Mouse (Mus musculus): ENCODE measurements at regions not wholly inside any gene's neighbourhood (a gene's known extent, or its start where the extent isn't known, plus 50 kb on each side); places are given as distances from the start of the nearest gene placed in this dataset.
"Not testable (repeated sequence)": the region's sequence is repeated elsewhere in the genome, so short reads cannot be mapped to it uniquely, and the experiment has no call there.

DNA sequence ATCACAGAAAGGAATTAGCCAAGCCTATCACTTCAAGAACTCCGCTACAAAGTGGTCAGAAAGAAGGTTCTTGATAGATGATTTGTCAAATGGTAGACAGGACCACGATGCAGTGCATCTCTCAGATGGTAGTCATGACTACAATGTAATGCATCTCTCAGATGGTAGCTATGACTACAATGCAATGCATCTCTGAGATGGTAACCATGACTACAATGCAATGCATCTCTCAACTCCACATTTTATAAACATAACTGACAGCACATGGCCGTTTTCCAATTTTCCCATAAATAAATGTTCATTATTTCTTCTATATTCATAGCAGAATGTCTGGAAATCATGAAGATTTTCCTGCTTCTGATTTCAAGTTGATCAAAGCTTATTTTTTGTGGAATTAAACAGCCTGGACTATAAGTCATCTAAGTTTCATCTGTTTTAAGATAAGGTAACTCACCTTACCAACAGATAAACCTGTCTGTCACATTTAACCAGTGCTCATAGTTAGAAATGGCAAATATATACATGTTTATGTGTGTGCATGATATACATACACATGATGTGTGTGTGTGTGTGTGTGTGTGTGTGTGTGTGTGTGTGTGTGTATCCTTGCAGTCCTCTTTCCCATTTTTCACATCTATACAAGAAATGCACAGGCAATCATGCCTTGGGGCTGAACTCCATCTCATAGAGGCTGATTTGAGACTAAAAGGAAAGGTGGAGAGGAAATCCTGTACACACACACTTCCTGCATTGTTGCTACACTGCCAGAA, 122.4 kb downstream of the Phf3 start:
- no peak for DNase-seq (ENCODE audit: low spot score)

DNA sequence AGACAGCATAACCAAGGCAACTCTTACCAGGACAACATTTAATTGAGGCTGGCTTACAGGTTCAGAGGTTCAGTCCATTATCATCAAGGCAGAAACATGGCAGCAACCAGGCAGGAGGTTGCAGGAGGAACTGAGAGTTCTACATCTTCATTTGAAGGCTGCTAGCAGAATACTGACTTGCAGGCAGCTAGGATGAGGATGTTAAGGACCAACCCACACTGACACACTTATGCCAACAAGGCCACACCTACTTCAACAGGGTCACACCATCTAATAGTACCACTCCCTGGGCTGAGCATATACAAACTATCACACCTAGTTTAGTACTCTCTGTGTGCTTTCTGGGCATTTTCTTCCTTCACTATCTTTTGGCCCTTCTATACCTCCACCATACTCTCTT, 131.8 kb downstream of the Phf3 start:
- no peak for DNase-seq (ENCODE audit: low spot score)

GRCm38 (mm10) chr1:30740831-30741230, 132.9 kb downstream of the Phf3 start:
- peak; percentile 26 for DNase-seq (ENCODE audit: low spot score)

DNA sequence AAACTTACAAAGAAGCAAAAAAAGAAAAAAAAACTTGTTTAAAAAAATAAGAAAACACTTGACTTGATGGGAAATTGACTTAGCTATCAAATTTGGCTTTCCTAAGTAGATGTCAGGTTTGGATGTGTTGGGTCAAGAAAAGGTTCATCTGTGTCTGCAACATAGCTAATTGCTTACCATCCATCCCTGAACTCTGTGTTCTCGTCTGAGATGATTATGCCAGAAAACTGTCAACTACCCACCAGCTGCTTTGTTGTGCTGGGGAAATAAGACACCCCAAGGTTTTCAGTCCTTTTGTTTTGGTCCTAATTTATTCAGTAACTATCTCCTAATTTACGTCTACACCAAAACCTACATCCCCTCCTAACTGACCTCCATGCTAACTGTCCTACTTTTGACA, 152.2 kb downstream of the Phf3 start:
- DNase-seq (ENCODE audit: low spot score): no peak

DNA sequence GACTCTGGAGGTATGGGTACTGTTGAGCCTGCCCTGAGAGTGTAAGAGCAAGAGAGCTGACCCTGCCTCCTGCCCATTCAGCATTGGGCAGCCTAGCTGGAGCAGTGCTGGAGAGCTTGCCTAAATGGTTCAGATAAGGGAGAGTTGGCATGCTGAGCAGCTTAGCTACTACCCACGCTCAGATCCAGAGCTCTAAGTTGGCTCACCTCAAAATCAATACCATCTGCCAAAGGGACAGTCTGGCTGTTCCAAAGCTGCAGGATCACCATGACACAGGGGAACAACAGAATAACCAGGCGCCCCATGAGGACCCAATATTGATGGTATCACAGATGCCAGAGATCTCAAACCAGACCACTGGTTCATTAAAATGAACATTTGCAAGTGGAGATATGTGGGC, 152.9 kb downstream of the Phf3 start:
- DNase-seq (ENCODE audit: low spot score): no peak

GRCm38 (mm10) chr1:30718578-30718977, 155.1 kb downstream of the Phf3 start:
- no peak for DNase-seq (ENCODE audit: low spot score)

DNA sequence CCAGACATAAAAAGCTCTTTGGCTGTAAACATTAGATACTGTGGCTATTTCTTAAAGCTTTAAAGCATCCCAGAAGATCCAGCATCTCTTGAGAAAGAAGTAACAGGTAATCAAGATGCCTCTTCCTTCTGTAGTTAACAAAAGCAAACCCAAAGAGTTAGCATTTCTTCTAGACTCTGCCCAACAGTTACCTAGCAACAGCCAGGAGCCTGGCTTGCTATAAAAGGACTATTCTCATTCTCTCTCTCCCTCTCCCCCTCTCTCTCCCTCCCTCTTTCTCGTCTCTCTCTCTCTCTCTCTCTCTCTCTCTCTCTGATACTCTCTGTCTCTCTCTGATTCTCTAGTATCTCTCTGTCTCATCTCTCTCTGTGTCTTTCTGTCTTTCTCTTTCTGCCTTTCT, 157.4 kb downstream of the Phf3 start:
- DNase-seq (ENCODE audit: low spot score): no peak

- no peak for DNase-seq (ENCODE audit: low spot score)
Measured at GRCm38 (mm10) chr1:30701116-30701515, 172.6 kb downstream of the Phf3 start.

DNA sequence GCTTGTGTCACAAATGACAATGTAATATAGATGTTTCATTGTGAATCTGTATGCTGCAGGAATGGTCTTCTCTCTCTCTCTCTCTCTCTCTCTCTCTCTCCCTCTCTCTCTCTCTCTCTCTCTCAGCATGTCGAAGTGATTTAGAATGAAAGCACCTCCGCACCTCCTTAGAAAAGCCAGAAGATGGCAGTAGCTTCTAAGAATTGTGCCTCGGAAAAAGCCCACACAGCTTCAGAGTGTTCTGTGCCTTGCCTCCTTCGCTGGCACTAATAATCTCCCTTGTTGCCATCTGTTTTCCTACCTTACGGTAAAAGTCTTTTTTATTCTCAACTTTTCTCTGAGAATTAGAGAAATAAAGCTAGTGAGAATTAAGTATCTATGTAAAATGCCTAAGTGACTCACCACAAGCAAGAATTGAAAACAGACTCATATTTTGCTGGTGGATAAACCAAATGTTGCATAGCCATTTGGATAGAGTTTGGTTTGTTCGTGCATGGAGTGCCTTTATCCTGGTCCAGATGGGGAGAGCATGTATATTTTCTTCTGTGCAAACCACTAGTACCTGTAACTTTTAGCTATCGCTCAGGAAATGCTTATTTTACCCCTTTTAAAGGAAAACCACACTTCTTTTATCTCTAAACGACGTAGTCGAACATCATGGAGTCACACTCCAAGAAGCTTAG, 173.2 kb downstream of the Phf3 start:
- DNase-seq (ENCODE audit: low spot score): peak; percentile 81

GRCm38 (mm10) chr1:30696342-30696741, 177.4 kb downstream of the Phf3 start:
- DNase-seq (ENCODE audit: low spot score): no peak

DNA sequence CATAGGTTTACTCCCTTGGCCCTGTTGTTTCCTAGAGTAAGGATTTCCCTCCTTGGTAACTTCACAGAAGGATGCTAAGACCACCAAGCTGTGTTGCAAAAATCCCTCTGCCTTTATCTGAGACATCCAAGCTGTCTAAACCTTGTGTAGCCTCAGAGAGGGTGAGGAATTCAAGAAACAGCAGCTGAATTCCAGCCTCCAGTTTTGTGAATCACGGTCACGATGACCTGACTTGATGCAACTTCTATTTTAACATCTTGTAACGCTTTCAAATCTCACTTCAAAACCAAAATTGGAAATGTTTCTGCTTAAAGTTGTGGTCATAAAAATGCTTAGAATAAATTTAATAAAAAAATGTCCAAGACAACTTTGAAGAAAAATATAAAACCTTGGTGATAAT, 188.4 kb downstream of the Phf3 start:
- DNase-seq (ENCODE audit: low spot score): no peak

DNA sequence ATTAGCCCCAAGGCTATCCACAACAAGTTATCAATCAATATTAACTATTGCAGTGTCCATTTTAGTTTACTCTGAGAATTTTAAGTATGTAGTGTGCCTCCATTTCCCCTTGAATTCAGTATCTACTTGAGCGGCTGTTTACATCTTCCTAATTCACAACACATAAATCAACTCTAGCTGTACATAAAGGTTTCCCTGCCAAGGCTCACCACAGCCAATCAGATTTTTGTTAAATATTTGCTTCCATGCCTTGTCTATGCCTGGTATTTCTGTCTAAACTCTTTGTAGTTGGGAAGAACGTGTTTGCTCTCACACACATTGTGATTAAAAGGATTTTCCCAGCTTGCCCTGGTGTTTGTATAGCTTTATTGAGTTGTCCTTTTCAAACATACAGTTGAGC, 189.8 kb downstream of the Phf3 start:
- DNase-seq (ENCODE audit: low spot score): no peak

DNA sequence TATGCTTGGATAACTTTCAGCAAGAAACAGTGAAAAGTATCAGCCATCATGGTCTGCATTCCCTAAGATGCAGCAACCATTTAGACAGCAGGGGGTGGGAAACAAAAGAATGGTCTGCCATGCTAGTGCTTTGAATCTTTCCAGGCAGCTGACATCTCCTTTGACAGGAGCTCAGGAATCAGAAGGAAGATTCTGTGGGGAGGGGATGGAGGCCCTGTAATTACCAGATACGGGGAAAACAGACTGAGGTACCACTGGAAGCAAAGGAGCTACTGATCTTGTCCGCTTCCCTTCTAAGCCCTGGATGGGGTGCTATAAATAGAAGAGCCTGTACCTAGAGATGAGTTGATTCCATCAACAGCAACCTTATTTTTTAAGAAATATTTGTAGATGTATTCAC, 233.9 kb downstream of the Phf3 start:
- peak; percentile 41 for DNase-seq (ENCODE audit: low spot score)

- DNase-seq (ENCODE audit: low spot score): no peak
Measured at GRCm38 (mm10) chr1:30632760-30633159, 241.0 kb downstream of the Phf3 start.

DNA sequence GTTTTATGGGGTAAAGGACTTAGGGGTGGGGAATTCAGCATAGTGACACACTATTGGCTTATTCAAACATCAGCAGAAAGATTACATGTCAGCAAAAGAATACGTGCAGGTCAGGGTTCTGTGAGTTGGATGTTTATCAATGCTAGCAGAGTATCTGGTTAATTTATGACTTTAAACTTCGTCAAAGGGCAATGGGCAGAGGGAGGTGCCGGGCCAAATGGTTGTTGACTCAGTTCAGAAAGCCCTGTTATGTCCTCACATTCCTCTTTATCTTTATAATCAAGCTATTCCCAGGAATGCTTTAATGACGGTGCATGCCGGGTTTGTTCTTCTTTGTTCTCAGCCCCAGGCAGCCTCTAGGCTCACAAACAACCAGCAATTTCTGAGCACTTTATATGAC, 245.9 kb downstream of the Phf3 start:
- DNase-seq (ENCODE audit: low spot score): not testable (repeated sequence)

DNA sequence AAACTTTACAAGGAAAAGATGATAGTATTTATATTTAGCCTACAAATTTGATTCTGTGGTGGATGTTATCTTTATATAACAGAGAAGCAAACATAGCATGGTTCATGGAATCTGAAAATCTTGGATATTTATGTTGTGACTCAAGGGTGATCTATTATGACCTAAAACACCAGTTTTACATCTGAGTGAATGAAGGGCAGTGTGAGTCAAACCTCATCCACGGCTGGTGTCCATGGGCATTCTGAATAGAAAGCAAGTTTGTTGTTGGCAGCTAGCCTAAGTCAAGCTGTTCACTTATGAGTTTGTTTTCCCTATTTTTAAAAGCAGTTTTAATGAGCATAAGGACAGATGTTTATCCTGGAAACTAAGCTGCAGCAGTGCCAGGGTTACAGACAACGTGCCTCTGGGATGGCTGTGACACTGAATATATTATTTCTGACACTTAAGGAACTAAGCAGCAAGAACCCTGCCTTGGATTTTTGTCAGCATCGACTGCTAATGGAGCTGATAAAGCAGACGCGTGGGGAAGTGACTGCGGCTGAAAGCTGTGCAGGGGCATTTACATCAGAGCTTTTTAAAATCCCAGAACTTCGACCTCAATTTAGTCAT, 278.5 kb downstream of the Phf3 start:
- DNase-seq (ENCODE audit: low spot score): no peak

- DNase-seq (ENCODE audit: low spot score): no peak
Measured at GRCm38 (mm10) chr1:30594036-30594435, 279.7 kb downstream of the Phf3 start.

DNA sequence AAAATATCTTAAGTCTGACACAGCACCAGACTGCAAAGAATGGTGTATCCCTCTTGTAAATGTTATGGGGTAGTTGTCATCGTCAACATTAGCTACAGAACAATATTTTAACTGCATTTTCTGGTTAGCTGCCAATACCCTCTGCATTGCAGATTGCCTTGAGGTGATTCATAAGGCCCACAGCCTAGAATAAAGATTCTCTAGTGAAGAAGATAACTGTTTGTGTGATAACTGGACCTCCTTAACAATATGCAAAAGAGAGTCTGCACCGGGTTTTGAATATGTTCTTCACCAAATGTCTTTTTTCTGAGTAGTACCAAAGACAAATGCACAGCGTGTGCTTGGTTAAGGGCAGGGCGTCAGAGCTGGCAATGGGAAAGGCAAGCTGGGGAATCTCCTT, 283.0 kb downstream of the Phf3 start:
- DNase-seq (ENCODE audit: low spot score): no peak

DNA sequence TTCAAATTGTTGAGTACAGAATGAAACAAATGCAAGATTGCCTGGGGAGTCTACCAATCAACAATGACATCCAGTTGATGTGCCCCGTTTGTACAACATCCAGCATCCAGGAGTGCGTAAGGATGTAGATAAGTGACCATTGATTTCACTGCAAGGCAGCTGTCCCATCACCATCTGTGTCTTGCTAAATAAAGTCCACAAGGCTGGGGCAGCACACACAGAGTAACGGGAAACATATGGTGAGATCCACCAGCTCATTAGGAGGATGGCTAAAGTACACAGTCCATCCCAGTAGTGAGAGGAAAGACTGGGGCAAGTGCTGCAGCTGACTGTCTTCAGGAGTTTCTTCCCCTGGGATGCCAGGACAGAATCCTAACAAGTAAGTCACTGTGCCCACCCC, 284.8 kb downstream of the Phf3 start:
- DNase-seq (ENCODE audit: low spot score): peak; percentile 39

DNA sequence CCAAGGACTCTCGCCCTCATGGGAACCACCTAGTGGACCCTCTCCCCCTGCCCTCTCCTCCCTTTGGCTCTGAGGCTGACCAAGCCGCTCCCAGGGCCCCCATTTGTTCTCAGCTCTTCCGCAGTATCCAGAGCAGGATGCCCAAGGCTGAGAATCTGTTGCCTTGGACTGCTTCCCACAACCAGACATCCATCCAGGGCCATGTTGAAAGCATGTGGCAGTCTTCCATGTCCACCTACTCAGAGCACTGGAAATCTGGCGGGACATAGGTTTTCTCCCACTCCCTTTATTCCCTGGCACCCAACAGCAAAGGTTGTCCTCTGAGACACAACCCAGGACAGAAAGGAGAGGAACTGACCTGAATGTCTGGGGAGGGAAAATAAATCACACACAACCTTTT, 285.4 kb downstream of the Phf3 start:
- no peak for DNase-seq (ENCODE audit: low spot score)

DNA sequence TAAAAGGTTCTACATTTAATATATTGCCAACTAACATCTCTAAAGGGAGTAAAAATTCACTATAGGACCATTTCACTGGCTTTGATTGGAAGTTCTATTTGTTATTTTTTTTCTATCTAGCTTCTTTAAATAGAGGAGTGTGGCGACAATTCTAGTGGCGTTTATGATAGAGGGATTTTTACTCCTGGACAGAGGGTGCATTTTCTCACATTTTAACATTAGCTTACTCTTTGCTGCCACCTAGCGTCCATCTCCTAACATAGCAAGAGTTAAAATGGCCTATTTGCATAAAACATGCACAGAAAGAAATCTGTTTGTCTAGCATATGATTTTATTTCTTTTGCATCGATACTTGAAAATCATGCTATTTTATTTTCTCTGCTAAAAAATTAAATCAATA, 288.9 kb downstream of the Phf3 start:
- DNase-seq (ENCODE audit: low spot score): peak; percentile 80

- no peak for DNase-seq (ENCODE audit: low spot score)
Measured at GRCm38 (mm10) chr1:30583860-30584259, 289.9 kb downstream of the Phf3 start.

GRCm38 (mm10) chr1:30564757-30565156, 309.0 kb downstream of the Phf3 start:
- no peak for DNase-seq (ENCODE audit: low spot score)

Measured in embryo, embryonic 10.5 days (tissue).